Mouse (Mus musculus) stomach, postnatal 0 days (tissue): ENCODE measurements around the gene Pgd.

Experiments used
- CTCF ChIP-seq: IDR thresholded peaks from 2 replicates; pipeline ENCODE4 v1.5.1; 2016; ENCODE audit warnings: antibody characterized with exemption, low read depth, mild to moderate bottlenecking, moderate library complexity
- EP300 ChIP-seq: optimal IDR thresholded peaks from 2 replicates; pipeline ENCODE3; 2016; ENCODE audit warnings: antibody characterized with exemption

- TF ChIP-seq CTCF (peak; percentile 69), EP300 (no peak)
Measured at GRCm38 (mm10) chr4:149182755-149183154, 16.2 kb upstream of the Pgd start.
